Mouse (Mus musculus) limb, embryonic 14.5 days (tissue): Measurements from ENCODE around the gene Gas2. TPM values are rescaled to one million over a fixed set of nuclear protein-coding genes. Genes with fewer than 3 reads are reported as not detected.

Experiments used
- ATAC-seq: fragments of 200-750 bp; cut with Nextera tagmentation; 2 replicates; pipeline ENCODE4 v1.8.0; 2017; ENCODE audit warnings: low read depth, moderate number of reproducible peaks, moderate TSS enrichment; ENCODE audit not compliant: low FRiP score
- DNase-seq: peaks from one replicate; pipeline ENCODE4 v3.0.0-alpha.2; 2015; ENCODE audit warnings: low spot score
- H3K27ac ChIP-seq: fragments of 300-500 bp; sonication (generic); replicated peaks from 2 replicates; pipeline ENCODE4 v1.5.1; 2014; ENCODE audit warnings: low read depth, mild to moderate bottlenecking, low read length, moderate library complexity, mixed read lengths
- H3K27me3 ChIP-seq: fragments of 300-500 bp; sonication (generic); 2 replicates; pipeline ENCODE4 v1.6.1; 2014; ENCODE audit warnings: low read length, mixed read lengths; ENCODE audit not compliant: control insufficient read depth, insufficient read depth
- H3K36me3 ChIP-seq: fragments of 300-500 bp; sonication (generic); 2 replicates; pipeline ENCODE4 v1.6.1; 2014; ENCODE audit warnings: mild to moderate bottlenecking, low read length, moderate library complexity, mixed read lengths; ENCODE audit not compliant: control insufficient read depth, insufficient read depth
- H3K4me1 ChIP-seq: fragments of 300-500 bp; sonication (generic); 2 replicates; pipeline ENCODE4 v1.6.1; 2014; ENCODE audit warnings: antibody characterized with exemption, low read length, mixed read lengths; ENCODE audit not compliant: control insufficient read depth, insufficient read depth
- H3K4me2 ChIP-seq: fragments of 300-500 bp; sonication (generic); replicated peaks from 2 replicates; pipeline ENCODE4 v1.6.1; 2014; ENCODE audit warnings: low read depth, mild to moderate bottlenecking, low read length, moderate library complexity; ENCODE audit not compliant: severe bottlenecking
- H3K4me3 ChIP-seq: fragments of 300-500 bp; sonication (generic); replicated peaks from 2 replicates; pipeline ENCODE4 v1.5.1; 2014; ENCODE audit warnings: low read length
- H3K9ac ChIP-seq: fragments of 300-500 bp; sonication (generic); 2 replicates; pipeline ENCODE4 v1.6.1; 2014; ENCODE audit warnings: mild to moderate bottlenecking, low read depth, low read length, moderate library complexity; ENCODE audit not compliant: severe bottlenecking
- H3K9me3 ChIP-seq: fragments of 300-500 bp; sonication (generic); 2 replicates; pipeline ENCODE4 v1.6.1; 2016; ENCODE audit warnings: low read length; ENCODE audit not compliant: control insufficient read depth
- POLR2A ChIP-seq: fragments of 200-500 bp; IDR thresholded peaks from 2 replicates; pipeline ENCODE4 v1.8.0; 2012; ENCODE audit warnings: inconsistent platforms, mild to moderate bottlenecking, moderate library complexity, borderline replicate concordance; ENCODE audit not compliant: insufficient read depth, insufficient read length; ENCODE audit errors: extremely low read depth
- WGBS: fragments of 180-500 bp; shearing (Covaris S2); extraction: QIAGEN DNeasy Blood & Tissue Kit; methylation state at CpG from one replicate; pipeline ENCODE4 v1.1.7; 2014; 5-methylcytosine and 5-hydroxymethylcytosine counted together
- polyA plus RNA-seq, 2 experiments: library from polyadenylated mRNA; depleted of rRNA in 1 of 2; stranded (reverse) in 1 of 2; unstranded in 1 of 2; fragments of >200 nt; fragmentation: Nextera tagmentation in 1 of 2; extraction: Ambion mirVana in 1 of 2; gene quantifications; 2 replicates each; pipeline versions ENCODE4 v1.2.1 to v1.2.3; 2012 to 2014

Gene Gas2
- polyA plus RNA-seq, 2 experiments, result 178 to 211 TPM

DNA sequence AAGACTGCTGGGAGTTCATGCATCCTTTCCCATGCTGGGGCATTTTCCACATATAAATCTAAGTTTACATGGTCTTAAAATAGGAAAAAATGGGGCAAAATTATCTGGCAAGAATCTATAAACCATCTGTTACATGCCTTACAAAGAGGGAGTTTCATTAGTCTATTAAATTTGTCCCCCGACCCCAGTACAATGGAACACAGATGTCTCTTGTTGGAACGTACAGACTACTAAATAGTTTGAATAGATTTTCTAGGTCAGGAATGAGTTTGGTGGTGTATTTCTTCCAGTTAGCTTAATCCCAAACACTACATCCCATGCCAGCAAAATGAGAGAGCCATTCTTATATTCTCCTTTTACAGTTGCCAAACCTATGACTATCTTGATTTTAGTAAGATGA is 78.6 kb downstream of the Gas2 start:
- peak; percentile 85 for ATAC-seq
- H3K27ac ChIP-seq, result no peak overlapping the region

DNA sequence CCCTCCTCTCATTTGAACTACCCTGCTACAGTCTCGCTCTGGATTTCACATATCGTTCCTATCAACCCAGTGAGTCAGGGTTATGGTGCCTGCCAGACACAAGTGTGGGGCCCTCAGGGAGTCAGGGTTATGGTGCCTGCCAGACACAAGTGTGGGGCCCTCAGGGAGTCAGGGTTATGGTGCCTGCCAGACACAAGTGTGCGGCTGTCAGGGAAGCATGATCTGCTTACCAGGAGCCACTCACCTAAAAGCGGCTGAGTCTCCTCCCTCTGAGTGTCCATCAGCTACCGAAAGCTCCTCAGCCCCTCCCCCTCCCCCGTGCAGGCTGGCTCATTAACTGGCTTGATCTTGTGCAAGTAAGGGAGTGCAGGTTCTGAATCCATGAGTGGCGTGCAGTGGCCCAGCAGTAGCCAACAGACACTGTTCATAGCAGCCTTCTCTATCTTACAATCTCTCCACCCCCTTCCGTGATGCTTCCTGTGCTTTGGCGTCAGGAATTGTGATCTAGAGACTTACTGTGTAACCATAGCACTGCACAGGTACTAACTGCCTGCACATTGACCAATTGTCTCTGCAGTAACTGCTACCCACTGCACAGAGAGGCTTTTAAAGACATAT is 93.7 kb downstream of the Gas2 start:
- H3K27ac ChIP-seq, result 0 out of 2 replicates have a peak overlapping the region, but pooled peaks have one; percentile 20
- ATAC-seq (peak; percentile 64), DNase-seq (no peak)

More for the DNA sequence above, 78.6 kb downstream of the Gas2 start:
- Histone ChIP-seq H3K4me1 (peaks cover 16% of the 10 kb centered on the region), H3K4me3 (no peak overlapping the region), H3K9me3 (no peaks in the 10 kb centered on the region), H3K9ac (no peak overlapping the region), H3K36me3 (peaks cover 36% of the 10 kb centered on the region), H3K27me3 (no peaks in the 10 kb centered on the region), H3K4me2 (no peak overlapping the region)
- TF ChIP-seq POLR2A, result no peak
- WGBS, result 21% methylated on average over 2 of the region's 2 CpGs
- peak; percentile 61 for DNase-seq

GRCm38 (mm10) chr7:51957766-51958165 is 96.0 kb downstream of the Gas2 start:
- H3K4me2 ChIP-seq, result no peak overlapping the region
- TF ChIP-seq POLR2A, result no peak
- no peak for ATAC-seq
- no peak overlapping the region for H3K27ac ChIP-seq
- H3K27me3 ChIP-seq, result no peaks in the 10 kb centered on the region
- no peak overlapping the region for H3K4me3 ChIP-seq
- no peaks in the 10 kb centered on the region for H3K9me3 ChIP-seq
- DNase-seq, result no peak
- H3K9ac ChIP-seq, result no peak overlapping the region
- H3K36me3 ChIP-seq, result peaks cover 29% of the 10 kb centered on the region
- H3K4me1 ChIP-seq, result peaks cover 27% of the 10 kb centered on the region

More for the DNA sequence above, 93.7 kb downstream of the Gas2 start:
- TF ChIP-seq POLR2A, result no peak
- Histone ChIP-seq H3K4me1 (peaks cover 27% of the 10 kb centered on the region), H3K4me2 (no peak overlapping the region), H3K4me3 (no peak overlapping the region), H3K27me3 (no peaks in the 10 kb centered on the region), H3K9me3 (no peaks in the 10 kb centered on the region), H3K36me3 (peaks cover 26% of the 10 kb centered on the region), H3K9ac (no peak overlapping the region)
- 17% methylated on average over 9 of the region's 9 CpGs for WGBS

DNA sequence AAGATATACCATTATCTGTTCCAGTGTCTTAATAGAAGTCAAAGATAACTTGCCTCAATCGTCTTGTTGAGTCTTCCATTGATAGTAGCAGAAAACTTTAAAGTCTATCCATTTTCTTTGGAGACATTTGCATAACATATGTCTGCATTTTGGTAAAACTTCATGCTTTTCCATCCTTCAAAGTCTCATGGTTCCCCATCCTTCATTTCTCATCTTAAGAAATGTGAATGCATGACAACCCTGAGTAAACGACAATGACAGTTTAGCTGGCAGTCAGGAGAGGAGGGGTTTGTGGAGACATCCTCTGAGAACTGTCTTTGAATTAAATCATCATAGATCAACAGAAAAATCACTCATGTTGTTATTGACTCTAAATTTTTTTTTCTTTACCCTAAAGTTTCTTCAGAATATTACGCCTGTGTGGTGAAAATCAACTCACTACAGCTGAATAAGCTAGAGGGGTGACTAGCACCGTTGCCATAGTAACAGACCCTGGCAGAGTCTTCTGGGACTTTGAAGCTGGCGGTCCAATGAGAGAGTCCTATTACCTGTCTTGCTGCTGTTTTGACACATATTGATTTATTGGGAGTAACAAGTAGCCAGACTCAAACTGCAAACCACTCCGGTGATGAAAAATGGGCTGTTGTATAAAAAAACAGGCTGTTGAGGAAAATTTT is 99.0 kb downstream of the Gas2 start:
- Histone ChIP-seq H3K9ac (no peak overlapping the region), H3K4me2 (no peak overlapping the region), H3K27ac (no peak overlapping the region), H3K27me3 (no peaks in the 10 kb centered on the region), H3K4me1 (peaks cover 5% of the 10 kb centered on the region), H3K9me3 (no peaks in the 10 kb centered on the region), H3K36me3 (peaks cover 40% of the 10 kb centered on the region), H3K4me3 (no peak overlapping the region)
- 59% methylated on average over 6 of the region's 6 CpGs for WGBS
- ATAC-seq (no peak), DNase-seq (no peak)
- no peak for TF ChIP-seq POLR2A

- no peak for DNase-seq
- Histone ChIP-seq H3K4me2 (no peak overlapping the region), H3K27ac (no peak overlapping the region), H3K36me3 (peaks cover 35% of the 10 kb centered on the region), H3K4me3 (no peak overlapping the region), H3K27me3 (no peaks in the 10 kb centered on the region), H3K4me1 (peaks cover 5% of the 10 kb centered on the region; the same call in 1 of the 2 replicates), H3K9me3 (no peaks in the 10 kb centered on the region), H3K9ac (no peak overlapping the region)
- no peak for ATAC-seq
- whole genome bisulfite sequencing, result 67% methylated on average over 10 of the region's 10 CpGs
- TF ChIP-seq POLR2A, result no peak
These were observed 100.6 kb downstream of the Gas2 start for GRCm38 (mm10) chr7:51962219-51962952.
